Mouse (Mus musculus): ENCODE data around the gene Nsun4.

- TF ChIP-seq GATA1 (IDR thresholded peaks at IDR 0.05; ENCODE audit: low read length) (no peak), TAL1 (IDR thresholded peaks at IDR 0.05; ENCODE audit: low read length) (no peak)
Observed at GRCm38 (mm10) chr4:116032906-116033305, 20.8 kb downstream of the Nsun4 start.
